Mouse (Mus musculus) cerebellum, postnatal 10 days (tissue): ENCODE measurements at regions not wholly inside any gene's neighbourhood (a gene's known extent, or its start where the extent isn't known, plus 50 kb on each side); places are given as distances from the start of the nearest gene placed in this dataset.

Experiments used
- DNase-seq, 2 experiments: peaks; one replicate each; pipeline ENCODE4 v3.0.0; 2021; ENCODE audit warnings: mixed read lengths in 2 of 2

- no peak for DNase-seq
Observed at GRCm38 (mm10) chr17:89592826-89593225, 317.4 kb downstream of the Gm10184 start.

- DNase-seq = no peak
Observed at GRCm38 (mm10) chr17:89559506-89559905, 350.7 kb downstream of the Gm10184 start.

GRCm38 (mm10) chr17:89554754-89555153, 354.3 kb upstream of the Fshr start:
- DNase-seq = no peak

GRCm38 (mm10) chr17:89553597-89553996, 353.1 kb upstream of the Fshr start:
- DNase-seq = no peak

GRCm38 (mm10) chr17:89550758-89551157, 350.3 kb upstream of the Fshr start:
- DNase-seq = no peak

- DNase-seq = no peak
Observed at GRCm38 (mm10) chr17:89521912-89522311, 321.4 kb upstream of the Fshr start.

GRCm38 (mm10) chr17:89519413-89519812, 318.9 kb upstream of the Fshr start:
- DNase-seq = no peak

GRCm38 (mm10) chr17:89505288-89505687, 304.8 kb upstream of the Fshr start:
- no peak for DNase-seq

- DNase-seq = no peak
Observed at GRCm38 (mm10) chr17:89493547-89493946, 293.1 kb upstream of the Fshr start.

- no peak for DNase-seq
Observed at GRCm38 (mm10) chr17:89466486-89466885, 266.0 kb upstream of the Fshr start.

GRCm38 (mm10) chr17:89465883-89466282, 265.4 kb upstream of the Fshr start:
- no peak for DNase-seq

GRCm38 (mm10) chr17:89460438-89460837, 260.0 kb upstream of the Fshr start:
- no peak for DNase-seq

GRCm38 (mm10) chr17:89454301-89454700, 253.8 kb upstream of the Fshr start:
- DNase-seq = no peak

GRCm38 (mm10) chr17:89450724-89451123, 250.2 kb upstream of the Fshr start:
- no peak for DNase-seq

GRCm38 (mm10) chr17:89449391-89449790, 248.9 kb upstream of the Fshr start:
- DNase-seq = no peak

GRCm38 (mm10) chr17:89434288-89434687, 233.8 kb upstream of the Fshr start:
- no peak for DNase-seq

GRCm38 (mm10) chr17:89410026-89410425, 209.6 kb upstream of the Fshr start:
- no peak for DNase-seq

- no peak for DNase-seq
Observed at GRCm38 (mm10) chr17:89405589-89405988, 205.1 kb upstream of the Fshr start.

- no peak for DNase-seq
Observed at GRCm38 (mm10) chr17:89357241-89357640, 156.8 kb upstream of the Fshr start.

- no peak for DNase-seq
Observed at GRCm38 (mm10) chr17:89340497-89341205, 140.2 kb upstream of the Fshr start.

- no peak for DNase-seq
Observed at GRCm38 (mm10) chr17:89319602-89320288, 119.3 kb upstream of the Fshr start.

GRCm38 (mm10) chr17:89318356-89318755, 117.9 kb upstream of the Fshr start:
- DNase-seq = no peak

GRCm38 (mm10) chr17:89311133-89311532, 110.7 kb upstream of the Fshr start:
- DNase-seq = no peak

- DNase-seq = no peak
Observed at GRCm38 (mm10) chr17:89301325-89301724, 100.8 kb upstream of the Fshr start.
